16 mouse cellular contexts compared by ENCODE assay signal in the genomic region with DNA sequence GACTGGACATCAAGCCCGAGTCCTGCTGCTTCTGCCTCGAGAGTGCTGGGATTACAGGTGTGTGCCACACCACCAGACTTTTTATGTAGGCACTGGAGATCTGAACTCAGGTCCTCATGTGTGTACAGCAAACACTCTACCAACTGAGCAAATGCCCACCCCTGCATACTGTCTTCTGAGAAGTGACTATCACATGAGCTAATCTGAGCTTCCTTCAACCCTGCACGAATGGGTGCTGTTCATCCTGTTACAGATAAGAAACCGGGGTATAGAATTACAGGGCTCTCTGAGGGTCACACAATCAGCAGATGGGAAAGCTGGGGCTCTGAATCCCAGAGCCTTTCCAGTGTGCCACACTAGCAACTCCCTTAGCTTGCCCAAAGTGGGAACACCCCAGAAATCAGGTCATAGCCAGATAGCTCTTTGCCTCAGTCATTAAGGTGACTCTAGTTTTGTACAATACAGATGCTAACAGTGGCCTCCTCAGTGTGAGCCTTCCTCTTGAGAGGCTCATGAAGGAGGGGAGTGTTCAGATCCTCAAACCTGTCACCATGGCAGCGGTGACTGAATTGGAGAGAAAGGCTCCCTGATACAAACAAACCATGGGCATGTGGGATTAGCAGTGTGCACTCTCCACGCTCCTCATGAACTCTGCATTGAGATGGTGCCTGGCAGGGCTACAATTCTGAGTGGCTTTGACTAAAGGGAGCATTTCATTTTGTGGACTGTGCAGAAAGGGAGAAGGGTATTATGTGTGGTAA. TPM values are rescaled to one million over a fixed set of nuclear protein-coding genes. Genes with fewer than 3 reads are reported as not detected.
DNase-seq lines count a peak whose midpoint lies in the region; ATAC-seq and TF ChIP-seq lines count a peak whose summit lies in the region.
"Had no signal": no experiment of that assay in that cellular context is flagged by ENCODE, and none has a peak within 500 bp of the region (broad histone marks: within the 10 kb centered on the region; RNA-seq: fewer than 3 reads in every experiment).

No protein-coding gene starts in this region.

- no peak overlapping the region for H3K4me3 ChIP-seq in forebrain, embryonic 13.5 days
- H3K4me3 ChIP-seq in forebrain, embryonic 12.5 days (replicated peaks): no peak overlapping the region
- no peak overlapping the region for H3K4me3 ChIP-seq in neural tube, embryonic 12.5 days
- no peak overlapping the region for H3K4me3 ChIP-seq in hindbrain, embryonic 16.5 days (ENCODE audit: low read length)
- H3K4me3 ChIP-seq in intestine, postnatal 0 days (ENCODE audit: low read depth, low read length): no peak overlapping the region
- H3K4me3 ChIP-seq: heart, embryonic 13.5 days; myocyte had no signal

- H3K4me2 ChIP-seq in forebrain, embryonic 13.5 days: no peak overlapping the region
- no peak overlapping the region for H3K4me2 ChIP-seq in forebrain, embryonic 12.5 days
- no peak overlapping the region for H3K4me2 ChIP-seq in neural tube, embryonic 12.5 days (replicated peaks)
- H3K4me2 ChIP-seq in hindbrain, embryonic 16.5 days (ENCODE audit: low read length): no peak overlapping the region
- H3K4me2 ChIP-seq in intestine, postnatal 0 days (replicated peaks; ENCODE audit: low read depth): no peak overlapping the region
- H3K4me2 ChIP-seq: heart, embryonic 13.5 days had no signal

- H3K9ac ChIP-seq in forebrain, embryonic 13.5 days: no peak overlapping the region
- no peak overlapping the region for H3K9ac ChIP-seq in forebrain, embryonic 12.5 days
- H3K9ac ChIP-seq in neural tube, embryonic 12.5 days: no peak overlapping the region
- H3K9ac ChIP-seq in hindbrain, embryonic 16.5 days (ENCODE audit: low read depth, low read length): no peak overlapping the region
- no peak overlapping the region for H3K9ac ChIP-seq in intestine, postnatal 0 days (ENCODE audit: low read depth, low read length)
- H3K9ac ChIP-seq: heart, embryonic 13.5 days had no signal

- DNase-seq in neural tube, embryonic 10.5 days (ENCODE audit: extremely low spot score, low spot score): no peak
- DNase-seq in gastrocnemius, adult 18-20 months (ENCODE audit: low spot score): no peak
- DNase-seq: cerebellum, adult 18-20 months; kidney, adult 9 months; lung, adult 18-20 months; right cerebral cortex, postnatal 14 days; thymus, postnatal 36 days had no signal

- ATAC-seq in forebrain, embryonic 13.5 days: peak; percentile 57; the same call in 1 of the 2 replicates
- no peak for ATAC-seq in forebrain, embryonic 12.5 days (ENCODE audit: low FRiP score)
- ATAC-seq in neural tube, embryonic 12.5 days (ENCODE audit: low FRiP score, low read depth): peak; percentile 44; the same call in 1 of the 2 replicates
- 0 out of 2 replicates have a peak, but pooled peaks have one; percentile 56 for ATAC-seq in hindbrain, embryonic 16.5 days
- ATAC-seq in intestine, postnatal 0 days: no peak
- no peak for ATAC-seq in cerebellum, adult (ENCODE audit: insufficient number of reproducible peaks, low FRiP score, low TSS enrichment)

- H3K27ac ChIP-seq in forebrain, embryonic 13.5 days: no peak overlapping the region
- H3K27ac ChIP-seq in forebrain, embryonic 12.5 days: no peak overlapping the region
- no peak overlapping the region for H3K27ac ChIP-seq in neural tube, embryonic 12.5 days
- no peak overlapping the region for H3K27ac ChIP-seq in hindbrain, embryonic 16.5 days (ENCODE audit: low read depth, low read length)
- H3K27ac ChIP-seq in intestine, postnatal 0 days (ENCODE audit: low read depth, low read length): no peak overlapping the region
- H3K27ac ChIP-seq: heart, embryonic 13.5 days; macrophage had no signal

- 79% methylated on average over 6 of the region's 6 CpGs for WGBS in forebrain, embryonic 13.5 days
- 79% methylated on average over 6 of the region's 6 CpGs for WGBS in forebrain, embryonic 12.5 days
- WGBS in neural tube, embryonic 12.5 days: 88% methylated on average over 6 of the region's 6 CpGs
- 83% methylated on average over 6 of the region's 6 CpGs for whole genome bisulfite sequencing in hindbrain, embryonic 16.5 days
- WGBS in intestine, postnatal 0 days: 79% methylated on average over 6 of the region's 6 CpGs

- no peaks in the 10 kb centered on the region for H3K9me3 ChIP-seq in forebrain, embryonic 13.5 days (replicated peaks)
- no peaks in the 10 kb centered on the region for H3K9me3 ChIP-seq in forebrain, embryonic 12.5 days
- no peaks in the 10 kb centered on the region for H3K9me3 ChIP-seq in neural tube, embryonic 12.5 days
- H3K9me3 ChIP-seq in hindbrain, embryonic 16.5 days (ENCODE audit: control insufficient read depth, low read length): no peaks in the 10 kb centered on the region
- H3K9me3 ChIP-seq in intestine, postnatal 0 days (ENCODE audit: control insufficient read depth): no peaks in the 10 kb centered on the region
- H3K9me3 ChIP-seq: heart, embryonic 13.5 days had no signal

- H3K27me3 ChIP-seq in forebrain, embryonic 13.5 days: no peaks in the 10 kb centered on the region
- H3K27me3 ChIP-seq in forebrain, embryonic 12.5 days: no peaks in the 10 kb centered on the region
- H3K27me3 ChIP-seq in neural tube, embryonic 12.5 days (replicated peaks): no peaks in the 10 kb centered on the region
- no peaks in the 10 kb centered on the region for H3K27me3 ChIP-seq in hindbrain, embryonic 16.5 days (replicated peaks; ENCODE audit: control insufficient read depth, insufficient read depth, low read length)
- no peaks in the 10 kb centered on the region for H3K27me3 ChIP-seq in intestine, postnatal 0 days (replicated peaks; ENCODE audit: control insufficient read depth, insufficient read depth, low read length)
- H3K27me3 ChIP-seq: heart, embryonic 13.5 days had no signal

- no peak for TF ChIP-seq CTCF in intestine, postnatal 0 days (IDR thresholded peaks at IDR 0.05; ENCODE audit: low read depth)

- H3K4me1 ChIP-seq in forebrain, embryonic 13.5 days: 0 out of 2 replicates have a peak, but pooled peaks cover 5% of the 10 kb centered on the region
- 0 out of 2 replicates have a peak, but pooled peaks cover 10% of the 10 kb centered on the region for H3K4me1 ChIP-seq in forebrain, embryonic 12.5 days
- no peaks in the 10 kb centered on the region for H3K4me1 ChIP-seq in neural tube, embryonic 12.5 days
- no peaks in the 10 kb centered on the region for H3K4me1 ChIP-seq in hindbrain, embryonic 16.5 days (ENCODE audit: control insufficient read depth, insufficient read depth, low read depth, low read length)
- H3K4me1 ChIP-seq in intestine, postnatal 0 days (replicated peaks; ENCODE audit: control insufficient read depth, insufficient read depth, low read length): no peaks in the 10 kb centered on the region

- peaks cover 66% of the 10 kb centered on the region for H3K36me3 ChIP-seq in forebrain, embryonic 13.5 days (ENCODE audit: poor library complexity, severe bottlenecking)
- peaks cover 73% of the 10 kb centered on the region for H3K36me3 ChIP-seq in forebrain, embryonic 12.5 days (replicated peaks)
- H3K36me3 ChIP-seq in neural tube, embryonic 12.5 days: peaks cover 40% of the 10 kb centered on the region
- H3K36me3 ChIP-seq in hindbrain, embryonic 16.5 days (ENCODE audit: control insufficient read depth, insufficient read depth, low read length): no peaks in the 10 kb centered on the region; the same call in 1 of the 2 replicates
- H3K36me3 ChIP-seq in intestine, postnatal 0 days (ENCODE audit: control insufficient read depth, insufficient read depth): peaks cover 25% of the 10 kb centered on the region

RNA-seq across cellular contexts. Expression of a gene that starts 8.3 kb away (rescaled TPM):
- polyA plus RNA-seq in forebrain, embryonic 13.5 days (2015; fragmentation: Nextera tagmentation; extraction: Ambion mirVana): 68.1 and 68.9 TPM in 2 replicates
- 102 and 114 TPM in 2 replicates for polyA plus RNA-seq in forebrain, embryonic 12.5 days (2016; fragmentation: Nextera tagmentation; extraction: Ambion mirVana)
- 109 and 111 TPM in 2 replicates for polyA plus RNA-seq in neural tube, embryonic 12.5 days (2016; fragmentation: Nextera tagmentation; extraction: Ambion mirVana)
- 76.2 and 80.0 TPM in 2 replicates for polyA plus RNA-seq in hindbrain, embryonic 16.5 days (2015; fragmentation: Nextera tagmentation; extraction: Ambion mirVana)
- total RNA-seq in gastrocnemius, adult 18-20 months (2021): 1 to 10 TPM; 5.1 to 5.4 TPM
- polyA plus RNA-seq in intestine, postnatal 0 days (2015; fragmentation: Nextera tagmentation; extraction: Ambion mirVana): 28.5 and 29.5 TPM in 2 replicates

Comparison
In these comparisons a context has a peak if more than half of its experiments do, and no peak if none do; other contexts are left out.
1. ATAC-seq: peak in forebrain, embryonic 13.5 days (single experiment), neural tube, embryonic 12.5 days (single experiment) and hindbrain, embryonic 16.5 days (single experiment); none in forebrain, embryonic 12.5 days (single experiment), intestine, postnatal 0 days (single experiment) and cerebellum, adult (single experiment).